Mouse (Mus musculus): Measurements from ENCODE around the gene 1110008P14Rik.

The 1110008P14Rik gene

GRCm38 (mm10) chr2:32408429-32409424 is 27.0 kb upstream of the 1110008P14Rik start:
- DNase-seq (ENCODE audit: low spot score in 2 of 2): no peak

- DNase-seq (ENCODE audit: low spot score in 2 of 2): no peak
Measured at GRCm38 (mm10) chr2:32407144-32407824, 25.5 kb upstream of the 1110008P14Rik start.

GRCm38 (mm10) chr2:32404663-32405062 is 22.9 kb upstream of the 1110008P14Rik start:
- peak; percentile 93 to 99 for DNase-seq (ENCODE audit: low spot score in 2 of 2)

- no peak for DNase-seq (ENCODE audit: low spot score in 2 of 2)
Measured at GRCm38 (mm10) chr2:32396695-32397094, 15.0 kb upstream of the 1110008P14Rik start.

GRCm38 (mm10) chr2:32395946-32396621 is 14.3 kb upstream of the 1110008P14Rik start:
- peak; percentile 79 to 89 for DNase-seq (ENCODE audit: low spot score in 2 of 2)

GRCm38 (mm10) chr2:32395484-32395945 is 13.8 kb upstream of the 1110008P14Rik start, which contains the start of gene Ptges2:
Gene Ptges2 (plus strand): TSS chr2:32395896.
- peak; percentile 93 to 95 for DNase-seq (ENCODE audit: low spot score in 2 of 2)

GRCm38 (mm10) chr2:32394973-32395372 is 13.2 kb upstream of the 1110008P14Rik start:
- peak; percentile 59 to 76 for DNase-seq (ENCODE audit: low spot score in 2 of 2)

- DNase-seq (ENCODE audit: low spot score in 2 of 2): no peak
Measured at GRCm38 (mm10) chr2:32392063-32392462, 10.3 kb upstream of the 1110008P14Rik start.

GRCm38 (mm10) chr2:32390871-32391270 is 9.1 kb upstream of the 1110008P14Rik start:
- no peak for DNase-seq (ENCODE audit: low spot score in 2 of 2)

GRCm38 (mm10) chr2:32389157-32389556 is 7.4 kb upstream of the 1110008P14Rik start:
- no peak for DNase-seq (ENCODE audit: low spot score in 2 of 2)

GRCm38 (mm10) chr2:32387706-32388490 is 6.2 kb upstream of the 1110008P14Rik start, which contains the start of gene Lcn2:
Gene Lcn2 (minus strand): TSS chr2:32388252.
- no peak for DNase-seq (ENCODE audit: low spot score in 2 of 2)

- no peak for DNase-seq (ENCODE audit: low spot score in 2 of 2)
Measured at GRCm38 (mm10) chr2:32382689-32383088, 951 bp upstream of the 1110008P14Rik start.

GRCm38 (mm10) chr2:32381141-32381774 is 480 bp downstream of the 1110008P14Rik start:
- DNase-seq (ENCODE audit: low spot score in 2 of 2): peak in 1 of 2 experiments; percentile 42

- no peak for DNase-seq (ENCODE audit: low spot score in 2 of 2)
Measured at GRCm38 (mm10) chr2:32380001-32380500, 1.7 kb downstream of the 1110008P14Rik start.

GRCm38 (mm10) chr2:32376963-32377362 is 4.8 kb downstream of the 1110008P14Rik start:
- no peak for DNase-seq (ENCODE audit: low spot score in 2 of 2)

- DNase-seq (ENCODE audit: low spot score in 2 of 2): no peak
Measured at GRCm38 (mm10) chr2:32375317-32375940, 6.3 kb downstream of the 1110008P14Rik start.

- no peak for DNase-seq (ENCODE audit: low spot score in 2 of 2)
Measured at GRCm38 (mm10) chr2:32374191-32374590, 7.5 kb downstream of the 1110008P14Rik start.

- DNase-seq (ENCODE audit: low spot score in 2 of 2): no peak
Measured at GRCm38 (mm10) chr2:32367315-32367714, 14.4 kb downstream of the 1110008P14Rik start.

GRCm38 (mm10) chr2:32364121-32364520 is 17.6 kb downstream of the 1110008P14Rik start:
- DNase-seq (ENCODE audit: low spot score in 2 of 2): no peak
